Mouse (Mus musculus) urinary bladder, postnatal 36 days (tissue): ENCODE measurements around the gene Lrrc4c.

ENCODE experiments used
- DNase-seq, 2 experiments: peaks; one replicate each; pipeline ENCODE4 v3.0.0; 2022; ENCODE audit warnings: low spot score in 2 of 2, mixed read lengths in 1 of 2

Gene Lrrc4c

GRCm38 (mm10) chr2:96853797-96854196, 535.8 kb downstream of the Lrrc4c start:
- DNase-seq = no peak

GRCm38 (mm10) chr2:96876062-96876461, 558.1 kb downstream of the Lrrc4c start:
- DNase-seq = no peak

GRCm38 (mm10) chr2:96949531-96949930, 631.6 kb downstream of the Lrrc4c start:
- no peak for DNase-seq

GRCm38 (mm10) chr2:96999521-96999920, 681.6 kb downstream of the Lrrc4c start:
- no peak for DNase-seq

- DNase-seq = no peak
These were observed 700.4 kb downstream of the Lrrc4c start for GRCm38 (mm10) chr2:97018319-97018718.

- DNase-seq = no peak
These were observed 709.0 kb downstream of the Lrrc4c start for GRCm38 (mm10) chr2:97026991-97027390.

GRCm38 (mm10) chr2:97027585-97027984, 709.6 kb downstream of the Lrrc4c start:
- DNase-seq = no peak

GRCm38 (mm10) chr2:97036401-97036800, 718.4 kb downstream of the Lrrc4c start:
- DNase-seq = no peak

- DNase-seq = no peak
These were observed 719.2 kb downstream of the Lrrc4c start for GRCm38 (mm10) chr2:97037024-97037814.

GRCm38 (mm10) chr2:97044016-97044415, 726.0 kb downstream of the Lrrc4c start:
- no peak for DNase-seq

- no peak for DNase-seq
These were observed 727.7 kb downstream of the Lrrc4c start for GRCm38 (mm10) chr2:97045628-97046027.

- DNase-seq = no peak
These were observed 762.2 kb downstream of the Lrrc4c start for GRCm38 (mm10) chr2:97080156-97080555.

- DNase-seq = no peak
These were observed 780.0 kb downstream of the Lrrc4c start for GRCm38 (mm10) chr2:97097965-97098364.

GRCm38 (mm10) chr2:97103398-97104162, 785.6 kb downstream of the Lrrc4c start:
- DNase-seq = no peak

- no peak for DNase-seq
These were observed 806.3 kb downstream of the Lrrc4c start for GRCm38 (mm10) chr2:97124246-97124645.

GRCm38 (mm10) chr2:97138454-97138853, 820.5 kb downstream of the Lrrc4c start:
- no peak for DNase-seq

GRCm38 (mm10) chr2:97151626-97152194, 833.7 kb downstream of the Lrrc4c start:
- no peak for DNase-seq

GRCm38 (mm10) chr2:97165745-97166144, 847.8 kb downstream of the Lrrc4c start:
- no peak for DNase-seq

GRCm38 (mm10) chr2:97178399-97178798, 860.4 kb downstream of the Lrrc4c start:
- no peak for DNase-seq

GRCm38 (mm10) chr2:97196968-97197606, 879.1 kb downstream of the Lrrc4c start:
- no peak for DNase-seq

- no peak for DNase-seq
These were observed 915.0 kb downstream of the Lrrc4c start for GRCm38 (mm10) chr2:97232966-97233365.

GRCm38 (mm10) chr2:97234074-97234473, 916.1 kb downstream of the Lrrc4c start:
- no peak for DNase-seq
